Mouse (Mus musculus) erythroblast, embryonic 14.5 days (primary cell): ENCODE results near the gene Wwox.

ENCODE experiments used
- GATA1 ChIP-seq: IDR thresholded peaks from 2 replicates; pipeline ENCODE4 v1.6.1; 2012; ENCODE audit warnings: low read length, inconsistent platforms, mixed read lengths
- TAL1 ChIP-seq: IDR thresholded peaks from 3 replicates; pipeline ENCODE4 v1.6.1; 2012; ENCODE audit warnings: low read length, inconsistent platforms, mixed read lengths

DNA sequence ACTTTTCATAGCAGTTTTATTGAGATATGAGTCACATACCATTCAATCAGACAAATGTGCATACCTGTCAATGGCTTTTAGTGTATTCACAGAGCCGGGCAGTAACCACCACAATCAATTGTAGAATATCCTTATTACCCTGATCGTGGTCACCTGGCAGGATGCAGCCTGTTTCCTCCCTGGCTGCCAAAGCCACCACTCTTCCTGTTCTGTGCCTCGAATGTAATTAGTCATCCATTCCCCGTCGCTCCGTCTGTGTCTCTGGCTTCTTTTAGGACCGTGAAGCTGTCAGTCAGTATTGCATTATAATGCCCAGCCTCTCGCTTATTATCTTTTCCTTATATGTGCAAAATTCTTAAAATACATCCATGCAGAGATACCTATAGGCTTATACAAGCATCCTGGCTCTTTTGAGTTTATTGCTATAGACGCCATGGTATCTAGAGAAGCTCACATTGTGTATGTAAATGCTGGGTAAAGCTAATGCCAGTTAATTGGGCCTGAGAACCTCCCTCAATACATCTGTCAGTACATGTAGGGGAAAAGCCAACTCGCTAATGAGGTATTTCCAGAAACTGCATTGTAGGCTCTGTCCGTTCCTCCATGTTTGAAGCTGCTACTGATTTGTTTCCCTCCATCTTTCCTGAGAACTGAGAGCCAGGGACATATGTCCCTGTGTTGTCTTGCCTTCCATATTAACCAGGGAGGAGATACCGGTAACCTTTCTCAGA lies 303.9 kb downstream of the Wwox start:
- no peak for TF ChIP-seq TAL1
- no peak for TF ChIP-seq GATA1
